Comparison of ENCODE assay signal across 11 mouse cellular contexts in the genomic region with DNA sequence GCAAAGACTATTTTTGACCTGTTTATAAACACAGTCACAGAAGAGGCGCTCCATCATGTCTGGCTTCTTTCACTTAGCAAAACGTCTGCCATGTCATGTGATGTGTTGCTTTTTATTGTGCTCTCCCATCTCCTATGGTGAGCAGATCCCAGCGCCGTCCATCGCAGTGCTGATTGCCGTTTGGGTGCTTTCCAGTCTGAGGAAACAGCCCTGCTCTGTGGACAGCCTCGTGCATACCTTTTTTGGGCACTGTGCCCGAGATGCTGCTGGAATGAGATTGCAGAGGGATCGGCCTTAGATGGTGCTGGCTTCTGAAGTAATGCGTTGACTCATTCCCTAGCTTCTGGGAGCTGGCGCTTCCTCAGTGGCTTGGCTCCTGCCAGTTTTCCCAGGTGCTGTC. TPM values are rescaled to one million over a fixed set of nuclear protein-coding genes. Genes with fewer than 3 reads are reported as not detected.
DNase-seq lines count a peak whose midpoint lies in the region; ATAC-seq and TF ChIP-seq lines count a peak whose summit lies in the region.
"Had no signal": no experiment of that assay in that cellular context is flagged by ENCODE, and none has a peak within 500 bp of the region (broad histone marks: within the 10 kb centered on the region; RNA-seq: fewer than 3 reads in every experiment).

No protein-coding gene starts in this region.

- no peak overlapping the region for H3K9ac ChIP-seq in hindbrain, postnatal 0 days (replicated peaks; ENCODE audit: low read length)
- H3K9ac ChIP-seq in hindbrain, embryonic 11.5 days (ENCODE audit: low read depth, low read length), result no peak overlapping the region
- H3K9ac ChIP-seq: embryonic facial prominence, embryonic 12.5 days had no signal

- no peak for TF ChIP-seq CTCF in hindbrain, postnatal 0 days (IDR thresholded peaks at IDR 0.05; ENCODE audit: low read depth)

- 48% methylated on average over 11 of the region's 11 CpGs for WGBS in hindbrain, postnatal 0 days
- WGBS in hindbrain, embryonic 11.5 days, result 75% methylated on average over 11 of the region's 11 CpGs
- WGBS in limb, embryonic 10.5 days, result 72% methylated on average over 11 of the region's 11 CpGs

- H3K4me1 ChIP-seq in hindbrain, postnatal 0 days (ENCODE audit: insufficient read depth, low read length), result no peaks in the 10 kb centered on the region
- H3K4me1 ChIP-seq in hindbrain, embryonic 11.5 days (replicated peaks; ENCODE audit: control insufficient read depth, insufficient read depth, low read length), result 0 out of 2 replicates have a peak, but pooled peaks cover 2% of the 10 kb centered on the region
- peaks cover 11% of the 10 kb centered on the region for H3K4me1 ChIP-seq in limb, embryonic 10.5 days

- no peaks in the 10 kb centered on the region for H3K27me3 ChIP-seq in hindbrain, postnatal 0 days (ENCODE audit: insufficient read depth, low read length)
- no peaks in the 10 kb centered on the region for H3K27me3 ChIP-seq in hindbrain, embryonic 11.5 days (ENCODE audit: control insufficient read depth, insufficient read depth, low read length)
- no peaks in the 10 kb centered on the region for H3K27me3 ChIP-seq in limb, embryonic 10.5 days (ENCODE audit: low read depth, poor library complexity, severe bottlenecking)
- H3K27me3 ChIP-seq: embryonic facial prominence, embryonic 12.5 days had no signal

- H3K27ac ChIP-seq in hindbrain, postnatal 0 days, result no peak overlapping the region
- no peak overlapping the region for H3K27ac ChIP-seq in hindbrain, embryonic 11.5 days (ENCODE audit: low read depth, low read length)
- H3K27ac ChIP-seq in limb, embryonic 10.5 days, result no peak overlapping the region
- H3K27ac ChIP-seq: embryonic facial prominence, embryonic 12.5 days; midbrain, embryonic 10.5 days had no signal

- peak; percentile 34 for DNase-seq in hindbrain, postnatal 0 days (ENCODE audit: low spot score)
- DNase-seq in hindbrain, embryonic 11.5 days (ENCODE audit: low spot score), result no peak
- DNase-seq in NIH3T3 (ENCODE audit: low read depth), result peak; percentile 94
- DNase-seq in cerebellum, postnatal 36 days, result peak; percentile 69 to 72
- peak; percentile 34 to 53 for DNase-seq in lung, postnatal 4 days
- DNase-seq in gastrocnemius, postnatal 25 days, result no peak
- no peak for DNase-seq in limb, embryonic 10.5 days (ENCODE audit: low spot score)

- no peak overlapping the region for H3K4me3 ChIP-seq in hindbrain, postnatal 0 days (ENCODE audit: low read length)
- no peak overlapping the region for H3K4me3 ChIP-seq in hindbrain, embryonic 11.5 days (ENCODE audit: low read depth, low read length)
- no peak overlapping the region for H3K4me3 ChIP-seq in limb, embryonic 10.5 days
- H3K4me3 ChIP-seq: embryonic facial prominence, embryonic 12.5 days; midbrain, embryonic 10.5 days had no signal

- H3K4me2 ChIP-seq in hindbrain, postnatal 0 days (ENCODE audit: low read depth, low read length), result no peak overlapping the region
- H3K4me2 ChIP-seq in hindbrain, embryonic 11.5 days (replicated peaks; ENCODE audit: low read depth, low read length), result no peak overlapping the region
- H3K4me2 ChIP-seq: embryonic facial prominence, embryonic 12.5 days had no signal

- no peaks in the 10 kb centered on the region for H3K36me3 ChIP-seq in hindbrain, postnatal 0 days (ENCODE audit: insufficient read depth, low read length)
- H3K36me3 ChIP-seq in hindbrain, embryonic 11.5 days (ENCODE audit: control insufficient read depth, insufficient read depth, low read length), result no peaks in the 10 kb centered on the region
- no peaks in the 10 kb centered on the region for H3K36me3 ChIP-seq in limb, embryonic 10.5 days
- H3K36me3 ChIP-seq: embryonic facial prominence, embryonic 12.5 days; midbrain, embryonic 10.5 days had no signal

- no peaks in the 10 kb centered on the region for H3K9me3 ChIP-seq in hindbrain, postnatal 0 days (ENCODE audit: low read length)
- H3K9me3 ChIP-seq in hindbrain, embryonic 11.5 days (ENCODE audit: control insufficient read depth, low read length), result no peaks in the 10 kb centered on the region
- no peaks in the 10 kb centered on the region for H3K9me3 ChIP-seq in limb, embryonic 10.5 days (replicated peaks)
- H3K9me3 ChIP-seq: embryonic facial prominence, embryonic 12.5 days; midbrain, embryonic 10.5 days had no signal

- no peak for ATAC-seq in hindbrain, postnatal 0 days
- no peak for ATAC-seq in hindbrain, embryonic 11.5 days (ENCODE audit: low FRiP score)
- no peak for ATAC-seq in monocyte, adult 5-6 weeks (replicated peaks; ENCODE audit: insufficient number of reproducible peaks, low FRiP score, low TSS enrichment, poor library complexity, severe bottlenecking)

RNA-seq across cellular contexts. Expression of gene Gm572, which starts 3.5 kb away (rescaled TPM):
- total RNA-seq in hindbrain, postnatal 0 days (2014; rRNA removed), result not detected in 2 replicates
- polyA plus RNA-seq in hindbrain, postnatal 0 days (2015; fragmentation: Nextera tagmentation; extraction: Ambion mirVana), result not detected in 2 replicates
- polyA plus RNA-seq in hindbrain, embryonic 11.5 days (2014; fragmentation: Nextera tagmentation; extraction: Ambion mirVana), result not detected in 2 replicates
- 1 to 10 TPM; 5.2 to 5.3 TPM for total RNA-seq in gastrocnemius, postnatal 25 days (2021)
- not detected in 3 replicates for total RNA-seq in monocyte, adult 5-6 weeks (2017)
- polyA plus RNA-seq in limb, embryonic 10.5 days (2016; fragmentation: Nextera tagmentation; extraction: Ambion mirVana), result not detected in 2 replicates
- total RNA-seq: layer of hippocampus, adult 8-10 months had no signal
- polyA plus RNA-seq: embryonic facial prominence, embryonic 12.5 days had no signal

RNA-seq across cellular contexts. Expression of gene Tardbp, which starts 19.8 kb away (rescaled TPM):
- 160 and 205 TPM in 2 replicates for total RNA-seq in hindbrain, postnatal 0 days (2014; rRNA removed)
- polyA plus RNA-seq in hindbrain, postnatal 0 days (2015; fragmentation: Nextera tagmentation; extraction: Ambion mirVana), result 116 and 121 TPM in 2 replicates
- 199 and 210 TPM in 2 replicates for polyA plus RNA-seq in hindbrain, embryonic 11.5 days (2014; fragmentation: Nextera tagmentation; extraction: Ambion mirVana)
- 100 to 1,000 TPM; 105 to 113 TPM for total RNA-seq in gastrocnemius, postnatal 25 days (2021)
- total RNA-seq in monocyte, adult 5-6 weeks (2017), result 326 to 434 TPM (median 398 TPM) in 3 replicates
- 446 and 455 TPM in 2 replicates for polyA plus RNA-seq in limb, embryonic 10.5 days (2016; fragmentation: Nextera tagmentation; extraction: Ambion mirVana)

RNA-seq across cellular contexts. Expression of gene Masp2, which starts 44.3 kb away (rescaled TPM):
- 0.26 and 0.40 TPM in 2 replicates for total RNA-seq in hindbrain, postnatal 0 days (2014; rRNA removed)
- polyA plus RNA-seq in hindbrain, postnatal 0 days (2015; fragmentation: Nextera tagmentation; extraction: Ambion mirVana), result 0.49 TPM in 2 replicates
- 0.15 and 0.25 TPM in 2 replicates for polyA plus RNA-seq in hindbrain, embryonic 11.5 days (2014; fragmentation: Nextera tagmentation; extraction: Ambion mirVana)
- total RNA-seq in gastrocnemius, postnatal 25 days (2021), result under 1 TPM; 0.51 to 0.61 TPM
- 0.32 to 0.57 TPM (median 0.49 TPM) in 3 replicates for total RNA-seq in monocyte, adult 5-6 weeks (2017)
- polyA plus RNA-seq in limb, embryonic 10.5 days (2016; fragmentation: Nextera tagmentation; extraction: Ambion mirVana), result 0.33 and 0.51 TPM in 2 replicates

RNA-seq across cellular contexts. Expression of gene Srm, which starts 55.3 kb away (rescaled TPM):
- total RNA-seq in hindbrain, postnatal 0 days (2014; rRNA removed), result 77.6 and 83.0 TPM in 2 replicates
- 142 and 143 TPM in 2 replicates for polyA plus RNA-seq in hindbrain, postnatal 0 days (2015; fragmentation: Nextera tagmentation; extraction: Ambion mirVana)
- 156 and 160 TPM in 2 replicates for polyA plus RNA-seq in hindbrain, embryonic 11.5 days (2014; fragmentation: Nextera tagmentation; extraction: Ambion mirVana)
- 10 to 100 TPM; 12.4 to 14.7 TPM for total RNA-seq in gastrocnemius, postnatal 25 days (2021)
- 2.8 to 5.2 TPM (median 3.5 TPM) in 3 replicates for total RNA-seq in monocyte, adult 5-6 weeks (2017)
- polyA plus RNA-seq in limb, embryonic 10.5 days (2016; fragmentation: Nextera tagmentation; extraction: Ambion mirVana), result 249 and 363 TPM in 2 replicates

Comparison
In these comparisons a context has a peak if more than half of its experiments do, and no peak if none do; other contexts are left out.
1. DNase-seq: peak in hindbrain, postnatal 0 days (single experiment), NIH3T3 (single experiment), cerebellum, postnatal 36 days (2 of 2) and lung, postnatal 4 days (2 of 2); none in hindbrain, embryonic 11.5 days (single experiment), gastrocnemius, postnatal 25 days (single experiment) and limb, embryonic 10.5 days (single experiment).